Mouse (Mus musculus) forebrain, postnatal 0 days (tissue): Measurements from ENCODE around the gene Postn. TPM values are rescaled to one million over a fixed set of nuclear protein-coding genes. Genes with fewer than 3 reads are reported as not detected.
A peak's percentile ranks its signal among the peaks of the same experiment; 100 is the strongest.

Experiments used
- ATAC-seq: fragments of 200-750 bp; cut with Nextera tagmentation; 2 replicates; pipeline ENCODE4 v1.8.0; 2017; ENCODE audit warnings: mild to moderate bottlenecking, moderate library complexity
- DNase-seq: peaks from one replicate; pipeline ENCODE4 v3.0.0-alpha.2; 2015
- H3K27ac ChIP-seq: fragments of 300-500 bp; sonication (generic); 2 replicates; pipeline ENCODE4 v1.5.1; 2014; ENCODE audit warnings: low read depth, mild to moderate bottlenecking, antibody characterized with exemption, low read length, moderate library complexity, mixed read lengths
- H3K27me3 ChIP-seq: fragments of 300-500 bp; sonication (generic); 2 replicates; pipeline ENCODE4 v1.6.1; 2014; ENCODE audit warnings: mild to moderate bottlenecking, low read length, mixed read lengths; ENCODE audit not compliant: insufficient read depth
- H3K36me3 ChIP-seq: fragments of 300-500 bp; sonication (generic); 2 replicates; pipeline ENCODE4 v1.6.1; 2014; ENCODE audit warnings: mild to moderate bottlenecking, moderate library complexity; ENCODE audit not compliant: insufficient read depth
- H3K4me1 ChIP-seq: fragments of 300-500 bp; sonication (generic); 2 replicates; pipeline ENCODE4 v1.6.1; 2014; ENCODE audit warnings: antibody characterized with exemption; ENCODE audit not compliant: insufficient read depth
- H3K4me2 ChIP-seq: fragments of 300-500 bp; sonication (generic); 2 replicates; pipeline ENCODE4 v1.6.1; 2014; ENCODE audit warnings: low read depth, mild to moderate bottlenecking, moderate library complexity
- H3K4me3 ChIP-seq: fragments of 300-500 bp; sonication (generic); 2 replicates; pipeline ENCODE4 v1.5.1; 2014; ENCODE audit warnings: low read depth, low read length, mixed read lengths
- H3K9ac ChIP-seq: fragments of 300-500 bp; sonication (generic); 2 replicates; pipeline ENCODE4 v1.6.1; 2014; ENCODE audit warnings: mild to moderate bottlenecking
- H3K9me3 ChIP-seq: fragments of 300-500 bp; sonication (generic); 2 replicates; pipeline ENCODE4 v1.6.1; 2016; ENCODE audit warnings: low read length
- CTCF ChIP-seq: sonication (generic); IDR thresholded peaks from 2 replicates; pipeline ENCODE4 v1.5.1; 2016; ENCODE audit warnings: antibody characterized with exemption, control low read depth, low read depth
- WGBS: fragments of 180-500 bp; shearing (Covaris S2); extraction: QIAGEN DNeasy Blood & Tissue Kit; methylation state at CpG from one replicate; pipeline ENCODE4 v1.1.7; 2014; 5-methylcytosine and 5-hydroxymethylcytosine counted together
- polyA plus RNA-seq: library from polyadenylated mRNA; unstranded; fragments of >200 nt; fragmentation: Nextera tagmentation; extraction: Ambion mirVana; gene quantifications from 2 replicates; pipeline ENCODE4 v1.2.1, GENCODE M21; 2015
- total RNA-seq: library from RNA; depleted of rRNA; stranded (reverse); fragments of >200 nt; gene quantifications from 2 replicates; pipeline ENCODE4 v1.2.3, GENCODE M21; 2014

Postn gene
- total and polyA plus RNA-seq, 2 experiments from 2014 or later = 10.4 to 35.0 TPM

- DNase-seq (no peak), ATAC-seq (no peak)
- Histone ChIP-seq H3K27me3 (no peaks in the 10 kb centered on the region), H3K4me1 (no peaks in the 10 kb centered on the region), H3K9me3 (no peaks in the 10 kb centered on the region), H3K4me3 (no peak overlapping the region), H3K9ac (no peak overlapping the region), H3K27ac (0 out of 2 replicates have a peak overlapping the region, but pooled peaks have one; percentile 15), H3K36me3 (no peaks in the 10 kb centered on the region), H3K4me2 (no peak overlapping the region)
- WGBS = 55% methylated on average over 6 of the region's 6 CpGs
- no peak for TF ChIP-seq CTCF
Measured at GRCm38 (mm10) chr3:54417833-54418386, 57.0 kb downstream of the Postn start.

- Histone ChIP-seq H3K9me3 (no peaks in the 10 kb centered on the region), H3K36me3 (no peaks in the 10 kb centered on the region), H3K4me2 (no peak overlapping the region), H3K27ac (no peak overlapping the region), H3K4me3 (no peak overlapping the region), H3K9ac (no peak overlapping the region), H3K4me1 (no peaks in the 10 kb centered on the region), H3K27me3 (no peaks in the 10 kb centered on the region)
- TF ChIP-seq CTCF = no peak
- ATAC-seq = no peak
- no peak for DNase-seq
- 75% methylated on average over 10 of the region's 10 CpGs for WGBS
Measured at GRCm38 (mm10) chr3:54420189-54420928, 59.5 kb downstream of the Postn start.

GRCm38 (mm10) chr3:54420983-54421382 lies 60.1 kb downstream of the Postn start:
- ATAC-seq (no peak), DNase-seq (no peak)
- Histone ChIP-seq H3K4me2 (no peak overlapping the region), H3K36me3 (no peaks in the 10 kb centered on the region), H3K4me3 (no peak overlapping the region), H3K27me3 (no peaks in the 10 kb centered on the region), H3K4me1 (no peaks in the 10 kb centered on the region), H3K27ac (no peak overlapping the region), H3K9me3 (no peaks in the 10 kb centered on the region), H3K9ac (no peak overlapping the region)
- WGBS = 89% methylated on average over 6 of the region's 6 CpGs
- no peak for TF ChIP-seq CTCF

GRCm38 (mm10) chr3:54421666-54422065 lies 60.8 kb downstream of the Postn start:
- TF ChIP-seq CTCF = no peak
- H3K4me2 ChIP-seq = no peak overlapping the region
- DNase-seq (no peak), ATAC-seq (no peak)
- H3K4me1 ChIP-seq = no peaks in the 10 kb centered on the region
- no peaks in the 10 kb centered on the region for H3K27me3 ChIP-seq
- H3K9me3 ChIP-seq = no peaks in the 10 kb centered on the region
- WGBS = 89% methylated on average over 2 of the region's 2 CpGs
- H3K4me3 ChIP-seq = no peak overlapping the region
- H3K9ac ChIP-seq = no peak overlapping the region
- H3K27ac ChIP-seq = no peak overlapping the region
- H3K36me3 ChIP-seq = no peaks in the 10 kb centered on the region

- H3K4me2 ChIP-seq = no peak overlapping the region
- H3K36me3 ChIP-seq = no peaks in the 10 kb centered on the region
- DNase-seq (no peak), ATAC-seq (no peak)
- H3K4me1 ChIP-seq = no peaks in the 10 kb centered on the region
- H3K4me3 ChIP-seq = no peak overlapping the region
- 93% methylated on average over 4 of the region's 4 CpGs for WGBS
- no peak for TF ChIP-seq CTCF
- H3K27me3 ChIP-seq = no peaks in the 10 kb centered on the region
- H3K9me3 ChIP-seq = no peaks in the 10 kb centered on the region
- H3K27ac ChIP-seq = no peak overlapping the region
- no peak overlapping the region for H3K9ac ChIP-seq
Measured at GRCm38 (mm10) chr3:54424146-54424545, 63.2 kb downstream of the Postn start.

- 72% methylated on average over 4 of the region's 4 CpGs for WGBS
Measured at GRCm38 (mm10) chr3:54431663-54432062, 70.8 kb downstream of the Postn start.

GRCm38 (mm10) chr3:54432167-54432566 lies 71.3 kb downstream of the Postn start:
- H3K27ac ChIP-seq = no peak overlapping the region
- ATAC-seq (no peak), DNase-seq (no peak)
- H3K36me3 ChIP-seq = no peaks in the 10 kb centered on the region
- H3K9me3 ChIP-seq = no peaks in the 10 kb centered on the region
- no peak overlapping the region for H3K4me3 ChIP-seq
- WGBS = 57% methylated on average over 6 of the region's 6 CpGs
- H3K27me3 ChIP-seq = no peaks in the 10 kb centered on the region
- no peak for TF ChIP-seq CTCF
- H3K4me1 ChIP-seq = no peaks in the 10 kb centered on the region
- no peak overlapping the region for H3K4me2 ChIP-seq
- H3K9ac ChIP-seq = no peak overlapping the region

More at GRCm38 (mm10) chr3:54431663-54432062, 70.8 kb downstream of the Postn start:
- H3K27me3 ChIP-seq = no peaks in the 10 kb centered on the region
- H3K27ac ChIP-seq = no peak overlapping the region
- ATAC-seq (no peak), DNase-seq (no peak)
- no peak overlapping the region for H3K4me2 ChIP-seq
- H3K4me1 ChIP-seq = no peaks in the 10 kb centered on the region
- TF ChIP-seq CTCF = no peak
- H3K9ac ChIP-seq = no peak overlapping the region
- no peak overlapping the region for H3K4me3 ChIP-seq
- no peaks in the 10 kb centered on the region for H3K36me3 ChIP-seq
- H3K9me3 ChIP-seq = no peaks in the 10 kb centered on the region
